Mouse (Mus musculus): ENCODE results near the gene Mansc4. TPM values are rescaled to one million over a fixed set of nuclear protein-coding genes. Genes with fewer than 3 reads are reported as not detected.
A peak's percentile ranks its signal among the peaks of the same experiment; 100 is the strongest.

Mansc4 gene
- 1 to 10 TPM in 1 of 2 experiments, under 1 TPM in 1; 0.93 to 1.1 TPM for total RNA-seq (2021)
- long read RNA-seq, experiment 1, result 0 reads
- long read RNA-seq, experiment 2, partial matches to known transcripts, result 0 of 1 reads
- long read RNA-seq, experiment 2, other reads (novel, unspliced or antisense), result 1 of 1 reads

DNA sequence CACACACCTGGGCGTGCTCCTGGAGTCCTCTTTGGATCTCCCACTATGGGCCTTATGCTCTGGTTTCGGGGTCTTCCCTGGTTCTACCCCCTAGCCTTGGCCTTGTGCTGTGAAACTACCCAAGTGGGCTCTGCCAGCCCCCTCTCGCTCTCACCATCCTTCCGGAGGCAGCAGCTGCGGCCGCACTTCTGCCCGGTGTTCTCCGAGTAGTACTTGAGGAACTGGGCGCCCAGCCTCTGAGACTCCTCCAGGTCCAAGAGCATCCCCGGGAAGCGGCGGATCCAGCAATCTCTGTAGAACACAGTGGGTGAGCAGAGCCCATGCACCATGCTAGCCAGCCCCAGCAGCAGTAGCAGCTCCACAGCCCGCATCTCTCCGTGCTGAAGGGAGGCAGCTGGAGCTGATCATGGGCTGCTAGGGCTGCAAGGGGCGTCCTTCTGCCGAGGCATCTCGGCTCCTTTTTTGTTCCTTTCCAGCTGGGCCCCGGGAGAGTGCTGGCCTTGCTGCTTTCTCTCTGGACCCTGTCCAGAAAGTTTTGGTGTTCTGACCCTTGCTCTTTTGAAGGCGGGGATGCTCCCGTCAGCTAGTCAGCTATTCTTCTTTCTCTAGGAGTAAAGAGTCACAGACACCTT lies at the start of gene Mansc4:
Gene Mansc4, minus strand, starts transcription at position 439 of the 632 bp plus-strand sequence.
- no peak for DNase-seq (ENCODE audit: low spot score in 2 of 2)

DNA sequence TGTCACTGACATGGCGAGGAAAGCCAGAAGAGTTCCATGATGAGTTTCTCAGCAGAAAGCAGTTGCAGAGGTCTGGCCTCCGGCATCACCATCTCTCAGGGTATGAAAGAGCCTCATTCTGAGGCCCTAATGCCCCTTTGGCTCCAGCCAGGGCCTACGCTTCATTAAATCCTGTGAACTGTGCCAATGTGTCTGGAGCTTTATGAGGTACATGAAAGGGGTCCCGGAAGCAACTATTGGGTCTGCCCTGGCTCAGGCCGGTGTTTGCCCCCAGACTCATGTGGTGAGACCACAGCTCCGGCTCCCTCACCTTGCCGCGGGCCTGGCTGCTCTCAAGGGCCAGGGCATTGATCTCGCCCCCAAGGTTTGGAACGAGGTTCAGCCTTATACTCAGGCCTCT lies 40.4 kb upstream of the Mansc4 start:
- no peak for DNase-seq (ENCODE audit: low spot score in 2 of 2)

GRCm38 (mm10) chr6:147121320-147121719 lies 34.5 kb upstream of the Mansc4 start:
- no peak for DNase-seq (ENCODE audit: low spot score in 2 of 2)

GRCm38 (mm10) chr6:147118190-147118589 lies 31.4 kb upstream of the Mansc4 start:
- DNase-seq (ENCODE audit: low spot score in 2 of 2), result no peak

DNA sequence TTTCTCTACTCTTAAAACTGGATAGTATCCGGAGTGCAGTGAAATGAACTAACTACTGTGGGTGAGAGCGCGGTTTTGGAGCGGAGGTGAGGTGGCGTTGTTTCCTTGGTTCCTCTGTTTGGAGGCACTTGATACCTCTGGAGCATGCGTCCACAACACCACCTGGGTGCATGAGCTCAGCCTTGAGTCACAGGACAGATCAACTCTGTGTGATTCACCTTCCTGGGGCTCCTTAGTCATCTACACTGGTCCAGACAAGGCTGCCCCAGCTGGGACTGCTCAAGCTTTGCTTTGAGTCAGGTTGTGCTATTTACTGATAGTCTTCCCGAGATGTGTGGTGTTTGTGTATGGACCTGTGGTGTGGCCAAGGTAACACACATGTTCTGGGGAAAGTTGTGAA lies 30.9 kb upstream of the Mansc4 start:
- DNase-seq (ENCODE audit: low spot score in 2 of 2), result no peak

DNA sequence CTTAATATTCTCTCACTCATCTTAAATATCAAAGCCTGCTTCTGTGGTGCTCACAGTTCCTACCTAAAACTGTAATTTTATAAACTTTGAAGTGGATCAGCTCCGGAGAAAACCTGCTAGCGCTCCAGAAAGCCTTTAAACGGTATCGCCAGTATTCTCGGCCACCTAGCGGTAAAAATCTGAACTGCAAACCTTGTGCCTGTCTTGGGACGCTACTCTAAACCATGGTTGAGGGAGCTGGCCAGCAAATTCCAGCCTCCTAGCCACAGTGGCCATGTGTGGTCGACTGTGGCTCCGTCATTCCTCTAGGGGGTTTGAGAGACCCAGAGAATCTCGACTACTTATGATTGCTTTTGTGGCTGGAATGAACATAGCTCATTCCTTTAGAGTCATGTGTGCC lies 29.7 kb upstream of the Mansc4 start:
- DNase-seq (ENCODE audit: low spot score in 2 of 2), result peak; percentile 56 to 63

DNA sequence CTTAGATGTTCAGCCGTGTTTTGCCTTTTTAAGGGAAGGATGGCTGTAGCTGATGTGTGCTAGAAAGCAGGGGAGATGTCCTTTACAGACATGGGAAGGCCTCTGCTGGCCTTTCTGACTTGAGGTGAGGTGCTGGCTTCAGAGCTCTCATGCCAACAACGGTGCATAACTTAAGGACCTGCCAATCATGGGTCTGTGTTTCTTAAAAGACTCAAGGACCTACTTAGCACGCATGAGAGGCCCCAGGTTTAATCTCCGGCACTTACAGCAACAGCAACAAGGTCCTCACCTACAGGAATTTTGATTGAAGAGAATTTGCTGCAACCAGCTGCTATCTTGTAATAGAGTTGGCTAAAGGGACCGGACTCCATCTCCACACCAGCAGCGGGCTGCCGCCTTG lies 22.5 kb upstream of the Mansc4 start:
- no peak for DNase-seq (ENCODE audit: low spot score in 2 of 2)

GRCm38 (mm10) chr6:147106716-147107115 lies 19.9 kb upstream of the Mansc4 start:
- DNase-seq (ENCODE audit: low spot score in 2 of 2), result no peak

GRCm38 (mm10) chr6:147105529-147105928 lies 18.7 kb upstream of the Mansc4 start:
- no peak for DNase-seq (ENCODE audit: low spot score in 2 of 2)

DNA sequence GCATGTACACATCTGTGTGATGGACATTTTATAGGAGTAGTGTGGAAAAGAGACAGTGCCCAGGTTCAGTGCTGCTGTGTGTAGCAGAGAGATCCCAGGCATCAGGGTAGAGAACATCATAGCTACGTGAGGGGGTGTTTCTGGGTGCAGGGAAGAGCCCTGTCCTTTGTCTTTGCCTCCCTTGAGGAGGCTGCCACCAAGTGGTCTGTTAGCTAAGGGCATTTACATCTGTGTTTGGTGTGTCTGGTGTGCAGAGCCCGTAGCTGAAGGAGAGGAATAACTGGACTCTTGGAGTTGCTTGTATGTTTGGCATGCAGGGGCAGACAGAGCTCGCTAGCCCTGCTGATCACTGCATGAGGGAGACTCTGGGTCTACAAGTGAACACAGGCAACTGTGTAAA lies 15.5 kb upstream of the Mansc4 start:
- no peak for DNase-seq (ENCODE audit: low spot score in 2 of 2)

DNA sequence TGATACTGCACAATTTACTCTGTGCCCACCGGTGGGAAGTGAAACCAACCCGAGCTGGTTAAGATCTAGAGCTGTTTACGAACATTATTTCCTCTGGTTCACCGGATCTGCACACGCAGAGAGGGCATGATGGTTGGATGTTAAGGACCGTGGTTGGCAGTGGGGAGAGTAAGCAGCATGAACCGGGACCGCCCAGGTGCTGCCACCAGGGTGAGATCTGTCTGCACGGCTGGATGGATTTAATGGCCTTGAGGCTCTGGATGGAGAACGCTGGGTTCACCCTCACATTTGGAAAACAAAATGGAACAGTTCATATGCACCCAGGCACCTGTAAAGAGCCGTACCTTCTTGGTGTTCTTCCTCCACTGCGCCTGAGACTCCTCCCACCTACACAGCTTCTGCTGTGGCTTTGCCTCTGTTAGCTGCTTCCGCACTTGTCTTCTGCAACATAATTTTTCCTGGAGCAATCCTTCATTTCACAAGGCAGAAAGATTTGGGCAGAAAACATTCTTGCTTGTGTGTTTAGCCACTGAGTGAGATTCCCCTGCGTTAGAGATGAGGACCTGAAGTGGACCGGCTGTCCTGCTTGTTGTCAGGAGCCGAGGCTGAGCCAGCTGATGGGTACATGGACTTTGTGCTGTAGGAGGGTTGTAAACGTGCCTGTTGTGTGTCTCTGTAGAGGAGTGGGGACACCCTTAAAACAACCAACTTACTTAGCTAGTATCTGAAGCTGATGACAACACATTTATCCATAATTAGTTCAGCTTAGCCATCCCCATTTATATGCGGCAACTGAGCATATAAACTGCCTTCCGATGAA lies 12.8 kb upstream of the Mansc4 start:
- DNase-seq (ENCODE audit: low spot score in 2 of 2), result no peak

- no peak for DNase-seq (ENCODE audit: low spot score in 2 of 2)
Observed at GRCm38 (mm10) chr6:147097346-147097929, 10.6 kb upstream of the Mansc4 start.

DNA sequence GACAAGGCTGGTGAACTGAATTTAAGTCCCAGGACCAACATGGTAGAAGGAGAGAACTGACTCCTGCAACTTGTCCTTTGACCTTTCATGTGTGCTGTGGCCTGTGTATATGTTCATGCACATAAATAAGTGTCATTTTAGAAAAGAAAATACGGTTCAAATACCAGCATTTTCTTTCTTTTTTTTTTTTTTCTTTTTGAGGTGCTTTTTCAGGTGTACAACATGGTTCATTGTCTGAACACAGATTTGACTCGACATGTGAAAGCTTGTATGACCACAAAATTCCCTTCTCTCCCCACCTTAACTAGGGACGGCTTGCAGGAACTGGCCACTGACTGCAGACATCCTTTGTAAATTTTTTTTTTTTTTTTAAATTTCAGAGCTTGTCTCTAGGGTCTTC lies 10.1 kb upstream of the Mansc4 start:
- DNase-seq (ENCODE audit: low spot score in 2 of 2), result no peak

- no peak for DNase-seq (ENCODE audit: low spot score in 2 of 2)
Observed at GRCm38 (mm10) chr6:147096109-147096508, 9.3 kb upstream of the Mansc4 start.

GRCm38 (mm10) chr6:147094771-147095170 lies 7.9 kb upstream of the Mansc4 start:
- no peak for DNase-seq (ENCODE audit: low spot score in 2 of 2)

GRCm38 (mm10) chr6:147092136-147092535 lies 5.3 kb upstream of the Mansc4 start:
- peak in 1 of 2 experiments; percentile 15 for DNase-seq (ENCODE audit: low spot score in 2 of 2)

GRCm38 (mm10) chr6:147091136-147092120 lies 4.6 kb upstream of the Mansc4 start, which contains the start of gene Klhl42:
Gene Klhl42 (plus strand): TSS chr6:147091379.
- peak; percentile 48 to 65 for DNase-seq (ENCODE audit: low spot score in 2 of 2)

- no peak for DNase-seq (ENCODE audit: low spot score in 2 of 2)
Observed at GRCm38 (mm10) chr6:147090191-147090590, 3.4 kb upstream of the Mansc4 start.

DNA sequence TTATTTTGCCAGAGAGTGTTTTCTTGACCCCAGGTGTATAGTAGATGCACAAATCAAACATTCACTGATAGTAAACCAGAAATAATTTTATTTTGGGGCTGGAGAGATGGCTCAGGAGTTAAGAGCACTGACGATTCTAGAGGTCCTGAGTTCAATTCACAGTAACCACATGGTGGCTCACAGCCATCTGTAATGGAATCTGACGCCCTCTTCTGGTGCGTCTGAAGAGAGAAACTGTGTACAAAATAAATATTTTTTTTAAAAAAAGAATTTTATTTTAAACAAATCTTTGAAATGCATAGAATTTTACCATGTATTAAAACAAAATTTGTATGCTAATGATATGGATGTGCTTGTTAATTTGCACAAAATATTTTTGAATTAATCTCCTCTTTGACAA lies 1.7 kb upstream of the Mansc4 start:
- no peak for DNase-seq (ENCODE audit: low spot score in 2 of 2)

GRCm38 (mm10) chr6:147087736-147088135 lies 904 bp upstream of the Mansc4 start:
- no peak for DNase-seq (ENCODE audit: low spot score in 2 of 2)

All from adrenal gland, postnatal 4 days (tissue).